Mouse (Mus musculus): ENCODE measurements at regions not wholly inside any gene's neighbourhood (a gene's known extent, or its start where the extent isn't known, plus 50 kb on each side); places are given as distances from the start of the nearest gene placed in this dataset.
A peak's percentile ranks its signal among the peaks of the same experiment; 100 is the strongest.
"Not testable (repeated sequence)": the region's sequence is repeated elsewhere in the genome, so short reads cannot be mapped to it uniquely, and the experiment has no call there.

DNA sequence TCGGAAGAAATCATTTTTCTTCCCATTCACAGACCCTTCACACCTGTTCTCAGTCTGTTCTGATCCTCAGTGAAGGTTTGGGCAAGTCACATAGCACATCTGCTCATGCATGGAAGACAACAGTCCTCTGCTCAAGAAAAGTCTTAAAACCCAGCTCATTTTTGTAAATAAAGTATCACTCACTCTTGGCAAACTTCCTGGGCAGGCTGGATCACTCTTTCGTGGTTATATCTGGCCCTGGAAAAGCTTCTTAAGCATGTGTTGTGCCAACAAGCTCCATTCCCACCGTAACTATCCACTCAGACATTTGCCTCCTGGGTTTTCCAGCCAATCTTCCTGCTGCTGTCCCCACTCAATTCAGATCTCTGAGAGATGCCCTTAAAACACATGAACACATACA lies 103.2 kb upstream of the Cep85l start:
- DNase-seq, result no peak

DNA sequence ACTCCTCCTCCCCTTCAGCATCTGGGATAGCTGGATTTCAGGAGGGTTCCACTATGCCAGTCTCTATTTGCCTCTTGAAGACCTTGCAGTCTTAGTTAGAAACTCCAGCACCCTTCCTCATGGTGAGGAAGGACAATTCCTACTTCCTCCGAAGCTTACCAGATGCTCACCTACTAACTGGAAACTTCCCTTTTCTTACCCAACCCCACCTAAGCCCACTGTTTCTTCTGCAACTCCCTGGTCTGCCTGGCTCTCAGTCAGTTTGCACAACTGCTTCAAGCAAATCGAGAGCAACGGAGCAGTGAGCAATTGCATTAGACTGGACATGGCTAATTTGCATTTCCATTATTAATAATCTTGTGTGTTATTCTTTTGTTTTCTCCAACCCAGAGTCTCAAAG lies 90.5 kb upstream of the Cep85l start:
- DNase-seq, result no peak

DNA sequence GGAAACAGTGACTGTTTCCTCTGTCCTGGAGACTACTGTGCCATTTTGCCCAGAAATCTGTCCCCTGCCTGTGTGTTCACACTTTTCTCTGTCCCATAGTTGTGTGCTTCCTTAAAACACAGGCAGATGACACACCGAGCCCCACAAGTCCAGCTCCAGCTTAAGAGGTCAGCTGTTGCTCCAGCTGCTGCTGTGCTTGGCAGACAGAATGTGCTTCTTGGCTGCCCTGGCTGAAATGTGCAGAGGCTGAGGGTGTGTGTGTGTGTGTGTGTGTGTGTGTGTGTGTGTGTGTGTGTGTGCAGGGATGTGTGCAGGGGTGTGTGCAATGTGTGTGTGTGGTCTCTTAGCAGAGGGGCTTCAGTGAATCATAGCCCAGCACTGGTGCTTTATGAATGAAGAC lies 89.9 kb upstream of the Cep85l start:
- peak; percentile 67 for DNase-seq

GRCm38 (mm10) chr10:53468293-53468545 lies 88.5 kb upstream of the Cep85l start:
- no peak for DNase-seq

DNA sequence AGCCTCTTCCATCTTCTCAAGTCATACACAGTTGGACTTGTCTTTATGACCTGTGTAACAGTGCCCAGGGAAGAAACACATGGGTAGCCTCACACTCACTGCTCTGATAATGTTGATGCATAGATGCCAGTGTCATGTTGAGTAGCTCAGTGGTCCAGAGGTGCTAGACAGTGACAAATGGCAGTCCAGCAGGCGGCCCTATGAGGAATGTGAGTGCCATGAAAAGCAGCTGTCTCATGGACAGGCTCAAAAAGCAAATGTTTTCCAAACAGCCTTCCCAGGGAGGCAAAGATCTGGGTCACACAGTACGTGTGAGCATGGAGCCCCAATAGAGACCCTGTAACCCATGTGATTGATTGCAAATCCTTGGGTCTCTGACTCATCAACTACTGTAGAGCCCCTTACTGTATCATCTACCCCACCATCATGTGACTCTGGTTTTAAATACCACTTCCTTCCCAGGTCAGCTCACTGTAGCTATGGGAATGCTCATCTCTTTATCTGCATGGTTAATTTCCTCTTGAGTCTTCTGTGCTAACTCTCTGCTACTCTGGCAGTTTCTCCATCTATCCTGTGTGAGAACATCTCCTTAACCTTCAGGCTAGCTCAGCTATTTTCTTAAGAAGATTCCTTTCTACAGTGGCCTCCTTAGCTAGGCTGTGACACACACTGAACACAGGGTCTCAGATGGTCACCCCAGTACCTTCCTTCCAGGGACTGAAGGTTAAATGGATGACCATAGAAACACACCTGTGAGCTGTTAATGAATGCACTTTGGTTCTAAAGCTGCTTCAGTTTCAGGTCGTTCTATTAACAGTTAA lies 87.9 kb upstream of the Cep85l start:
- no peak for DNase-seq

DNA sequence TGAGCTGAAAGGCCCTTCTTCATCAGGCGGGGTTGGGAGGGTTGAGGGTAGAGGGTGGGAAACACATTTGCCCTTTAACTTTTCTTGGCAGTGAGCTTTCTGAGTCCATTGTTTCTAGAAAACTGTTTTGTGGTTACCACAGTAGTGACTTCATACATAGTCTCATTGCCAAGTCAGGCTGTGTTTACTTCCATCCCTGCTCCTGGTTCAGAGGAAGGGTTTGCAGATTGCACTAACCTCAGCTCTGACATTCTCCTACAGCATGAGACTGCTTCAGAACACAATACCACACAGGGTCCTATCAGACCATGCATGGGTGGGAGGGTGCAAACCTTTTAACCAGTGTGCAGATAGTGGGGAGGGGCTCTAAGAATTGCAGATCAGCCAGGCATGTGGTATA lies 87.1 kb upstream of the Cep85l start:
- no peak for DNase-seq

GRCm38 (mm10) chr10:53466261-53466660 lies 86.5 kb upstream of the Cep85l start:
- no peak for DNase-seq

DNA sequence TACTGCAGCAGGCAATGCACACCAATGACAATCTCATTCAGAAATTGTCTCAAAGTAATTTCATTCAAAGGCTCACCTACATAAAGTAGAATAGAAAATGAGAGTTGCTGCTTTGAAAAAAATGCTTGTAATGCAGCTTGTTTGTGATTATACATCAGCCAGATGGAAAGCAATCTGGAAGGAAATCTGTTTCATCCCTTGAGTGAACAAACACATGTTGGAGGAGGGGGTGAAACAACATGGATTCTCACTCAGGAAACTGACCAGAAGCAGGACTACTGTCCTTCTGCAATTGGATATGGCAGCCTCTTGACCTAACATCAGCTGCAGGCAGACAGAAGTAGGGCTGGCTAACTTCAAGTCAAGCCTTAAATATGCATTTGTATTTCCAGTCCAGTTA lies 84.8 kb upstream of the Cep85l start:
- DNase-seq, result no peak

DNA sequence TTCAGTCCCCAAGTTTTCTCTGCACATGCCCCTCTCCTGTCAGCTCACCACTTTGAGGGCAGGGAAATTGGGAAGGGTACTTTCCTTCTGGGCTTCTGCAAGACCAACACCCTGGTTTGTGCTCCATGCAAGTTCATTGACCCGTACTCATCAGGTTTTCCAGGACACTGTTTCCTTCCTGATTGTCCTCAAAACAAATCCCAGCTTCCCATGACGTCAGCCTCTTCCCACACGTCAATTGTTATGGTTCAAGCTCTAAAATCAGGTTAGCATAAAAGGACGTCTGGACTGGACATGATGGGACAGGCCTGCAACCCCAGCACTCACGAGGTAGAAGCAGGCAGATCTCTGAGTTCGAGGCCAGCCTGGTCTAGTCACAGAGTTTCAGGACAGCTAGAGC lies 84.3 kb upstream of the Cep85l start:
- no peak for DNase-seq

DNA sequence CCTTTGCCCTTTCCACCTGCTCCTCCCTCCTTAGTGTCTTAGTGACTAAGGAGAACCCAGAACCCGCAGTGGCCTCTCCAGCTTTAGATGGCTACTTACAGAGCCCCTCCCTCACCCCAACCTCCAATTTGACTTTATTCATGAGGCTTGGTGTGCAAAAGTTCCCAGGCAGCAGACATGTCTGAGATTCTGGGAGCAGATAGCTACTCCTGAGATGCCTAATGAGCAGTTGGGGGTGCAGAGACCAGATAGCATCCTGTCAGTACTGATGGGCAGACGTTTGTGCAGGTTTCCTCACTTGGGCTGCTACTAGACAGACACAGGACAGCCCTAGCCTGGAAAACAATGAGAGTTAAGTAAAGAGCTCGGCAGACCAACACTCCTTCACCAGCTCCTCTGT lies 83.7 kb upstream of the Cep85l start:
- DNase-seq, result no peak

DNA sequence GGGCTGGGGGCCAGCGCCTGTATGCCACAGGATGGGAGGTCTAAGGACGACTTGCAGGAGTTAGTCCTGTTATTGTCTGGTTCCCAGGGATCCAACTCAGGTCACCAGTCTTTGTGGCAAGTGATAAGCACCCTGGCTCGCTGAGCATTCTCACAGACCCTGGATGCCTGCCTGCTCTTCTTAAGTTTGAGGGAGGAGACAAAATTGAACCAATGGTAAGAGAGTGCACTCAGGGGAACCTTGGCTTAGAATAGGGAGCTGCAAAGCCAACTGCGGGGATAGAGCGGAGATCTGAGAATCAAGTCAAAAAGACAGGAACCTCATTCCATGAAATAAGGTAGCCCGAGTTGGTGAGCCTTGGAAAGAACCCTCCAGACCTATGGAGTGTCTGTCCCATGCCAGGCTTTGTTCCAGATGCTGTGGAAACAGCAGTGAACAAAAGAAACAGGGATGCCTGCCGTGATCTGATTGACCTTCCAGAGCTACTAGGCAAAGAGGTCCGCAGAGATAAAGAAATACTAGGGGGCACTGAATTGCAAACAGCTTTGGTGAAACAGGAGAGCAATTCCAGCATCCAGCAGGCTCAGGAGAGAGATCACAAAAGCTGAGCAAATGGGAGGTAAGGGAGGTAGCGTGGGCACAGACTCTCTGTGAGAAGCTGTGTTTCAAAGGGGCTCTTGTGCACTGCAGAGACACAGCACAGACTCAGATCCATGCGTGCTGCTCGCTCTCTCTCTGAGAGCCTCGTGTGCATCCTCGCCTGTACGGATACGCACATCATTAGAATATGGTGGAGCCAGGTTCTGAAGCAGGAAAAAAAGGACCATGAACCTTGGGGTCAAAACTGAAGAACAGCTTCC lies 82.9 kb upstream of the Cep85l start:
- peak; percentile 56 for DNase-seq

DNA sequence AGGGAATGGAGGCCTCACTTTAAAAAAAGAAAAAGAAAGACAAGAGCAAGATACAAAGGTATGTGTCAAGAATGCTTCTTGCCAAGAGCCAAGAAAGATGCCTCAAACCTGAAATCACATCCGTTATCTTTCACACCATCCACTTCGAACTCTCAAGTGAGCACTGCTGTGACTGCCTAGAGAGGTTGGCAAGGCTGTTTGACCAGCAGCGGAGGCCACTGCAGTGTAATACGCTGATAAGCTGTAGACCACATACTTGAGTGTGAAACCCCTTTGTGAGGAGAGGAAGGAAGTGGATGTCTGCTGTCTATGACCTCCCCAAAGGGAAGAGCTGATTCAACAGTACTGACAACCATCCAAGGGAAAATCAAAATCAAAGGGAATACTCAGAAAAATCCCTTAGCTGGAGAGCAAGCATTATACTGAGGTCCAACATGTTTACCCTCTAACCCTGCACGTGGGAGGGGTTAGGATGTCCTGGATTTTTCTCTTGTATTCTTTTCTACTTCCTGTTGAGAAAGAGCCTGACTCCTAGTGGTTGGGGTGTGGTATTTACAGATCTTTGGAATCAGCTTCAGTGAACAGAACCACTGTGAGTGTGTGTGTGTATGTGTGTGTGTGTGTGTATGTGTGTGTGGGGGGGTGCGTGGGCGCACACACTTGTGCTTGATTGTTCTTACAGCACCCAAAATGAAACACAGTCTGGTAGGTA lies 81.5 kb upstream of the Cep85l start:
- DNase-seq, result no peak

GRCm38 (mm10) chr10:53459706-53460105 lies 80.0 kb upstream of the Cep85l start:
- not testable (repeated sequence) for DNase-seq

- DNase-seq, result no peak
Measured at GRCm38 (mm10) chr10:53456027-53456713, 76.4 kb upstream of the Cep85l start.

GRCm38 (mm10) chr10:53444789-53445188 lies 65.0 kb upstream of the Cep85l start:
- no peak for DNase-seq

GRCm38 (mm10) chr10:53443443-53443842 lies 63.7 kb upstream of the Cep85l start:
- no peak for DNase-seq

DNA sequence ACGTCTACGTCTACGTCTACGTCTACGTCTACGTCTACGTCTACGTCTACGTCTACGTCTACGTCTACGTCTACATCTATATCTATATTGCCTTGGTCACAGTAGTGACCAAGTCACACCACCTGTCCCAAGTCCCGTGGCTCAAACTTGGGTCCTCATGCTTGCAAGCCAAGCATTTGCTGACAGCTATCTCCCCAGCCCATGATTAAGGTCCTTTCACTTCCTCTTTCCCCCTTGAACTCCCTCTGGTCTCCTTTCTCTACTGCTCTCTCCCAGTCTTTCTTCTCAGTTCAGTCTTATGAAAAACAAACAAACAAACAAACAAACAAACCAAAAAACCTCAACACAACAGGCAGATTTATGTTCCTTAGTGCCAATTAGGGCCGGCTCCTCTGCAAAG lies 63.2 kb upstream of the Cep85l start:
- DNase-seq, result no peak

DNA sequence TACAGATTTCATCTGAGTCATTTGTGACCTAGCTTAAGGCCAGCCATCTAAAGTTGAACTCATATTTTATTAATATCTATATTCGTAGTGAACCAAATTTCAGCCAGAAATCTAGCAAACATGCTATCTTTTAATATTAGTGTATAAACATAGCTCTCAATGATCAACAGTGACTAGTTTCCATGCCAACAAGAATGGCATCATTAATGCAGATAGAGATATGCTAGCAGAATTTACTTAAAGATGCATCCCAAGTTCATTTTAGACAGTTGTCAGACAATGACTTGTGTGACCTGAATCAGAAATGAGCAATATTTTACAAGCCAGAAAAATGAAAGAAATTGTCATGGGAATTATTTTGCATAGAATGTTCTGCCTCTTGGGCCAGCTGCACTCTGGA lies 60.5 kb upstream of the Cep85l start:
- DNase-seq, result no peak

- no peak for DNase-seq
Measured at GRCm38 (mm10) chr10:53438388-53438787, 58.6 kb upstream of the Cep85l start.

DNA sequence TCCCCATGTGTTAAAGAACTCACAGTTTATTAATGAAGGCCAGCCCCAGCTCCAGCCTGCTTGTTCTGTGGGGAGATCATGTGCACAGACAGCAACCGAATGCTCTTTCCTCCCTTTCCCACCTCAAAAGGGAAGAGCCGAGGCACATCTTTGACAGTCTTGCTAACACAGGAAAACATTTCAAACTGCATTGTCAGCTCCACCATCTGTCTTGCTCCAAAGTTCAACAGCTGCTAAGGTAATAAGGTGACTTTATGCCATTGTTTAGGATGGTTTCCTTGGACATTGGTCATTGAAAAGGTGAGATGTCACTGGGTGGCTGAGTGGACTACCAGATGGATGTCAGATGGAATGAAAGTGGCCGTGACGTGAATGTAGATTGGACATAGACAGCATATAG lies 58.0 kb upstream of the Cep85l start:
- no peak for DNase-seq

DNA sequence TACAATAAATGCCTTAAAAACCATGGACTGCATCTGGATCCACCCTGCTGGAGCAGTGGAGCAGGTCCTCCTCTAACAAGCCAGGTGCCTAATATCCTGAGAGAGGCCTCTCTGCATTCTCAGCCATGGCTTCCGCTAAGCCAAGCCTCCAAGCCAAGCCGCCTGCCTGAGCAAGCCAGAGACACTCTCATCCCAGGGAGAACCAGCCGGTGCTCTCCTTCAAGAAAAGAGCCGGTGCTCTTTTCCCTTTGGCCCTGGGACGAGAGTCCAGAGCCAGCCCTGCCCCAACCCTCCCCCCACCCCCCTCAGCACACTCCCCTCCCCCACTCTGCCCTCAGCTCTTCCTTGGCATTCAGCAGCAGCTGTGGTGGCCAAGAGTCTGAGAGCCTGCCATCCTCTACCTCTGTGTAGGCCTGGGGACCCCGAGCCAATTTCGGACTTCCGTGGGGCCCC lies 56.3 kb upstream of the Cep85l start:
- peak; percentile 13 for DNase-seq

GRCm38 (mm10) chr10:53435181-53435874 lies 55.6 kb upstream of the Cep85l start:
- peak; percentile 75 for DNase-seq

All from gastrocnemius, postnatal 10 days (tissue).